Mouse (Mus musculus): Measurements from ENCODE around the gene Mgmt. TPM values are rescaled to one million over a fixed set of nuclear protein-coding genes. Genes with fewer than 3 reads are reported as not detected.

Gene Mgmt
- polyA plus RNA-seq, 1 experiment from 2014 or later, result 1.6 TPM

DNA sequence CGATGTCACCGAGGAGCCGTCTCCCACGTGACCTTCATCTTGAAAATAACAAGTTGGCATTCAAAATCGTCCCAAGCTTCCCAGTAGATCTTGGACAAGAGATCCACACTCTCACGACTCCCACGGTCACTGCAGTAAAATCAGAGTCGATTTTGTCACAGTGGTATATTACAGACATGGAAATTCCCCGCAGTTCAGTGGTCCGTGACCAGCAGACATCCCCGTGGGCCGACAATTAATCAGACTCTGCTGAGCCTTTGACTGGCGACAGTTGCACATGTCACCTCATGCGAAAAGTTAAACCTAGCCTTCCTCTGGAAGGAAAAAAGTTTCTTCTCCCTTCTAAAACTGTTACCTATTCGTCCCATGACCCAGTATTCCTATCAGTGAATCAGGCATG, 106.8 kb downstream of the Mgmt start:
- Histone ChIP-seq H3K4me3 (ENCODE audit: inconsistent target) (no peak overlapping the region), H3K79me2 (ENCODE audit: inconsistent target) (no peaks in the 10 kb centered on the region), H3K36me3 (ENCODE audit: inconsistent target) (no peaks in the 10 kb centered on the region), H3K27ac (no peak overlapping the region)
- 92% methylated on average over 15 of the region's 15 CpGs for WGBS (ENCODE audit: missing documents)

DNA sequence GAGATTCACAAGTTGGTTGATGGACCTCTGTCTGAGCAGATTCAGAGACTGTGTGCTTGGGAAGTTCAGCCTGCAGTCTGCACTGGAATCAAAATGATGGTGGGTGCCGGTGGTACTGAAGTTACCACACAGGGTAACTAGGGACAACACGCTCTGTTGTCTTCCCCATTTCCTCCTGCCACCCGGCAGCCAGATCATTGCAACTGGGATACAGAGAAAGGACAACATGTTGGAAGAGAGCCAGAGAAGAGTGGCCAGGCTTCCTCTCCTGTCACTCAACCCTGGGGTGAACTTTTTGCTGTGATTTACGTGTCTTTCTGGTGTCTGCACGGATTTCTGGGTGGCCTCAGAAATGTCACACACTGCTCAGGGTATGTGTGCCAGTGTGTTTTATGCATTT, 107.4 kb downstream of the Mgmt start:
- Histone ChIP-seq H3K27ac (no peak overlapping the region), H3K36me3 (ENCODE audit: inconsistent target) (no peaks in the 10 kb centered on the region), H3K79me2 (ENCODE audit: inconsistent target) (no peaks in the 10 kb centered on the region), H3K4me3 (ENCODE audit: inconsistent target) (no peak overlapping the region)
- 38% methylated on average over 5 of the region's 5 CpGs for WGBS (ENCODE audit: missing documents)

DNA sequence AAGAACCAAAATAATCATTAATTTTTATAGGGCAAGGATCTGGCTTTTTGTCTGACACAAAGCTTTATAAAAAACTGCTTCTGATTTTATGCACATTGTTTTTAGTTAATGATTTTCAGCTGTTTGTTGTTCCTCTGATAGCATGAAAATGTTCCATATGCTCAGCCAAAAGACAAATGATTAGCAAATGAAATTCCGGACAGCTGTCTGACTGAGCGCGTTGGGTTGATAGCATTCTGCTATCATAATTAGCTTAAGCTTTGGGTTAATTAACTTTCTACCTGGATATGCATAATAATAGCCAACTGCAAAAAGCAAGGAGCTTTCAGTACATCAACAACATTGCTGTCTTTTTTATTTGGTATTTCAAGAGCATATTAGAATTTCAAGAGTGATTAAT, 108.0 kb downstream of the Mgmt start:
- 98% methylated on average over 3 of the region's 3 CpGs for WGBS (ENCODE audit: missing documents)
- Histone ChIP-seq H3K36me3 (ENCODE audit: inconsistent target) (no peaks in the 10 kb centered on the region), H3K27ac (no peak overlapping the region), H3K4me3 (ENCODE audit: inconsistent target) (no peak overlapping the region), H3K79me2 (ENCODE audit: inconsistent target) (no peaks in the 10 kb centered on the region)

DNA sequence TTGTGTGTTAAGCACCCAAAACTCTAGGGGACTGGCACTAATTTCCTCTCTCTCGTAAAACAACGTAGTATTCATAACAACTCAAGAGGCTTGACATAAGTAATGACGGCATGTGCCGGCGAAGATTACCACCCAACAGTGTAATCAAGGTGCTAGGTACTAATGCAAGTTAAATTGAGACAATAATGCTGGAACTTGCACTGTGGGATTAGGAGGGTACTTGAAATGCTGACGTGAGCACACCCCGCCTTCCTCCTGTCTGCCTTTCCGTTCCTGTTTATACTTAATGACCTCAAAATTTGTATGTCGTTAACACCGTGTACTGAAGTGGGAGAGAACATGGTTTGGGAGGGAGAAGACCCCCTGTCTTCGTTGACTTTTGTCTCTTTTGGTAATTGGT, 110.9 kb downstream of the Mgmt start:
- Histone ChIP-seq H3K79me2 (ENCODE audit: inconsistent target) (no peaks in the 10 kb centered on the region), H3K36me3 (ENCODE audit: inconsistent target) (no peaks in the 10 kb centered on the region), H3K27ac (no peak overlapping the region), H3K4me3 (ENCODE audit: inconsistent target) (no peak overlapping the region)
- WGBS (ENCODE audit: missing documents), result 82% methylated on average over 11 of the region's 11 CpGs

DNA sequence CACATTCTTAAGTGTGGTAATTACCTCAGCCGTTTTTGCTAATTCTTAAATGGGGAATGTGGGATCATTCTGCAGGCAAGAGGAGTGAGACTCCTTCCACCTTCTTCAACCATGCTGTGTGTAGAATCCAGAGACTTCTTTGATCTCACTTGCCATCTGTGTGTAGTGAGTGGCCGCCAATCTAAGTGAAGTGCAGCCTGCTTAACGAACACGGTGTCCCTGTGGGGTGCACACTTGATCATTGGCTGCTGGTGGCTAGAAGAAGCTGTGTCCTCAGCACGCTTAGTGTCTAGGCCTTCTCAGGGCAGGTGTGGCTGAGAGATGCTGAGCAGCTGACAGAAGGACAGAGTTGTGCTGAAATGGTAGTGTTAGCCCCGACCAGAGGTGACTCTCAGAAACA, 113.9 kb downstream of the Mgmt start:
- no peaks in the 10 kb centered on the region for H3K79me2 ChIP-seq (ENCODE audit: inconsistent target)
- H3K4me3 ChIP-seq (ENCODE audit: inconsistent target), result no peak overlapping the region
- H3K27ac ChIP-seq, result no peak overlapping the region
- H3K36me3 ChIP-seq (ENCODE audit: inconsistent target), result no peaks in the 10 kb centered on the region
- WGBS (ENCODE audit: missing documents), result 90% methylated on average over 6 of the region's 6 CpGs

DNA sequence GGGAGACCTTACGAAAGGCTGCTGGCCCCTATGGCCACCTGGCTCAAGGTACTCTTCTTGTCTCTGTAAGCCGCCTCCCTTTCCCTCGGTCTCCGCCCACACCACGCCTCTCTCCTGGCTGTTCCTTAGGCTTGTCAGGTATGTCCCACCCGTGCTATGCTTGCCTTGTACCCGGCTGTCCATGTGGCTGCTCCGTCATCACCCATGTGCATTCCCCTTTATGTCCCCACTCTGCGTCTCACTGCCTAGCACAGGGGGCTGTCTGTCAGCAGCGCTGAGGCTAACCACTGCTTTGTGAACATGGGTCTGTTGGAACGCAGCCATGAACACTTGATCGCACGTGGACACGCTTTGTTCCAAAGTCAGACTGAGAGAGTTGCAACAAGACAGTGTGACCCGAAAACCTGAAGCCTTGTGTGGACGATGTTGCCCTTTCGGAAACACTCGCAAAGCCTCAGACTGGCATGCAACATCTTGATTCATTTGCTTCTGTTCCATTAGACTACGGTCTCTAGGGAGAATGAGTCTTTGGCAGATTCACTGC, 115.4 kb downstream of the Mgmt start:
- WGBS (ENCODE audit: missing documents), result 94% methylated on average over 19 of the region's 19 CpGs
- no peaks in the 10 kb centered on the region for H3K79me2 ChIP-seq (ENCODE audit: inconsistent target)
- no peak overlapping the region for H3K4me3 ChIP-seq (ENCODE audit: inconsistent target)
- no peaks in the 10 kb centered on the region for H3K36me3 ChIP-seq (ENCODE audit: inconsistent target)
- H3K27ac ChIP-seq, result no peak overlapping the region

DNA sequence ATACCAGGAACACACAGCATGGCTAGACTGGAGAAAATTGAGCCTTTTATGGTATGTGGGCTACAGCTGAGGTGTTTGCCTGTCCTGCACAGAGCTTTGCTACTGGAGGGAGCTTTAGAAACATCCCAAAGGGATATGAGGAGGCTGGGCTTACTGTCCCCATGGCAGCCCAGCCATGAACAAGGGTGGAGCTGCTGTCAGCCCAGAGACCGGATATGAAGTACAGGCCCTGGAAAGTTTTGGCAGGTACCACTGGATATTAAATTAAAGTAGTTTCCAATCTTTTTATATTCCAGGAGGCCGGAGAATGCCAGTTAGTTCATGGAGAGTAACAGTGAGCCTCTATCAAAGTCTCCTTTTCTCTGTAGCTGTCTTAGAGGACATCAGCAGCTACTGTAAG, 116.0 kb downstream of the Mgmt start:
- no peak overlapping the region for H3K27ac ChIP-seq
- WGBS (ENCODE audit: missing documents), result 97% methylated on average over 2 of the region's 2 CpGs
- H3K79me2 ChIP-seq (ENCODE audit: inconsistent target), result no peaks in the 10 kb centered on the region
- H3K36me3 ChIP-seq (ENCODE audit: inconsistent target), result no peaks in the 10 kb centered on the region
- H3K4me3 ChIP-seq (ENCODE audit: inconsistent target), result no peak overlapping the region

DNA sequence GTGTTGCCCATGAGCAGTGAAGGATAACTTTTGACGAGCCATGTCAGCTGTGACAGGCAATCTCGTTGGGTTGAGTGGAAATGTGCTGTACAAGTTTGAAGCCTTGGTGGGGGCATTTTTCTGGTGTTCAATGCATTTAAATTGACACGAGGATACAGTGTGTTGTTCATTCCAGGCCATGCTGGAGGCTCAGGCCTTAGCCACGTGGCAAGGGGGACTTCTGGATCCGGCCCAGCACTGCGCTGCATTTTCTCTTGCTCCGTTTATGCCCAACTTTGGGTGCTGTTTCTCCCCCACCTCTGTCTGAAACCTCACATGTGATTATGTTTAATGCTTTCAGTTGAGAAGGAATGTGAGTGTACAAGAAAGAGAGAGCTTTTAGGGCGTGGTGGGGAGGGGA, 118.3 kb downstream of the Mgmt start:
- Histone ChIP-seq H3K4me3 (ENCODE audit: inconsistent target) (no peak overlapping the region), H3K36me3 (ENCODE audit: inconsistent target) (no peaks in the 10 kb centered on the region), H3K27ac (no peak overlapping the region), H3K79me2 (ENCODE audit: inconsistent target) (no peaks in the 10 kb centered on the region)
- 91% methylated on average over 8 of the region's 8 CpGs for WGBS (ENCODE audit: missing documents)

DNA sequence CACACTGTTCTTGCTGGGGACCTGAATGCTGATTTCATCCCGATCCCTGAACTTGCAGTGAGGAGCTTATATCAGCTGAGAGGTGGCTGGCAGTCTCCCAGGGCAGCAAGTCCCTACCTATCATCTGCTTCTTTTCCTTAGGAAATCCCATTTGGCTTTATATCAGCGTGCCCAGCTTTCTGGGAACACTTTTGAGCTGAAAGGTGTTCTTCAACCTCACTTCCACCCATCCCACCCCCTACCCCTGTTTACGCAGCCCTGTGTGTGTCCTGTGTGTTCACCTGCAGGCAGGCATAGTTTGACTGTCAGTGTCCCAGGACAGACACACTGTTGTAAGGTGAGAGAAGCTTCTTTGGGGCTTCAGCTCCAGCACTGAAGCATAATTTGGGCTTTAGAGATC, 119.0 kb downstream of the Mgmt start:
- Histone ChIP-seq H3K79me2 (ENCODE audit: inconsistent target) (no peaks in the 10 kb centered on the region), H3K36me3 (ENCODE audit: inconsistent target) (no peaks in the 10 kb centered on the region), H3K4me3 (ENCODE audit: inconsistent target) (no peak overlapping the region), H3K27ac (no peak overlapping the region)
- WGBS (ENCODE audit: missing documents), result 73% methylated on average over 3 of the region's 3 CpGs

DNA sequence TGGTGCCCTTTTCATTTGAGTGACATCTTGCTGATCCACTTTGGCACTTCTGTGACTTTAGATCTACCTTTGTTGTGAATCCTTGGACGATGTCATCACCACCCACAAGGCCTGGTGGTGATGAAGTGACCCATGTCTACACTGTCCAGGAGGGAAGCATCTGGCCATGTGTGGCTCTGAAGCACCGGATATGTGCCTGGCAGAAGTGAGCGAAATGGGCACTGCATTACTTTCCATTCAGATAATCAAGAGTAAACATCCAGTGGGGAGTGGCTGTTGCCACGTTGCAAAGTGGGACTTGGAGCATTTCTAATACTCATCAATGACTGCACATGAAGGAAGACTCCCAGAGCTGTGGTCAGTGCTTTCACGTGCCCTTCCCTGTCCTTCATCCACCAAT, 124.2 kb downstream of the Mgmt start:
- no peak overlapping the region for H3K27ac ChIP-seq
- WGBS (ENCODE audit: missing documents), result 84% methylated on average over 5 of the region's 5 CpGs
- no peaks in the 10 kb centered on the region for H3K36me3 ChIP-seq (ENCODE audit: inconsistent target)
- H3K79me2 ChIP-seq (ENCODE audit: inconsistent target), result no peaks in the 10 kb centered on the region
- no peak overlapping the region for H3K4me3 ChIP-seq (ENCODE audit: inconsistent target)

DNA sequence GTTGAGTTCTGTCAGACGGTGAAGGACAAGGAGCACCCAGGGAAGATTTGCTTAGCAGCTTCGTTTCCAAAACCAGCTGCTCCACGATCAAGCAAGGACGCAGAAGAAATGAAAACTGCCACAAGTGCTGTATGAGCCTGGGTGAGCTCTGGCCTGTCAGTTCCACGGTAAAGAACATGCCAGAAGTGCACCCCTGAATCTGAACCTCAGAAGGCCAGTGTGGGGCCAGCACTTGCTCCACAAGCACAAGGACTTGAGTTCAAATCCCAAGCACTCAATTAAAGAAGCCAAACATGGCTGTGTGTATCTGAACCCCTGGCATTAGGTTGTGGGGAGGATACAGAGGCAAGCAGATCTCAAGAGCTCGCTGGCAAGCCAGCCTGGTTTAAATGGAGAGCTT, 125.8 kb downstream of the Mgmt start:
- Histone ChIP-seq H3K27ac (no peak overlapping the region), H3K4me3 (ENCODE audit: inconsistent target) (no peak overlapping the region), H3K79me2 (ENCODE audit: inconsistent target) (no peaks in the 10 kb centered on the region), H3K36me3 (ENCODE audit: inconsistent target) (no peaks in the 10 kb centered on the region)
- whole genome bisulfite sequencing (ENCODE audit: missing documents), result 91% methylated on average over 6 of the region's 6 CpGs

DNA sequence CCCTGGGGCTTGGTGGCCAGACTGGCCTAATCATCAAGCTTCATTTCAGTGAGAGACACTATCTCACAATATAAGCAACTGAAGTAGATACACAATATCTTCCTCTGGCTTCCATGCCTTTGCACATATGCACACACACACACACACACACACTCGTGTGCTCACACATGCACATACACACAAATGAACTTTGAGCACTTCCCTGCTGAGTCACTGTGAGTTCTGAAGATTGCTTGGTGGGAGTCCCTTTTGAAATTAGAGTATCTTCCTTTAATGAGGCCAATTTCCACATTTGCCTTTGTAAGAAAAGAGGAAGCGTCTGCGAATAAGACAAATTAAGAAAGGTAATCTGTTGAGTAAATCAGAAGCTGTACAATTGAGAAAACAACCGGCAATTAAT, 136.4 kb downstream of the Mgmt start:
- H3K36me3 ChIP-seq (ENCODE audit: inconsistent target), result no peaks in the 10 kb centered on the region
- no peaks in the 10 kb centered on the region for H3K79me2 ChIP-seq (ENCODE audit: inconsistent target)
- no peak overlapping the region for H3K4me3 ChIP-seq (ENCODE audit: inconsistent target)
- 70% methylated on average over 4 of the region's 4 CpGs for WGBS (ENCODE audit: missing documents)
- H3K27ac ChIP-seq, result no peak overlapping the region

DNA sequence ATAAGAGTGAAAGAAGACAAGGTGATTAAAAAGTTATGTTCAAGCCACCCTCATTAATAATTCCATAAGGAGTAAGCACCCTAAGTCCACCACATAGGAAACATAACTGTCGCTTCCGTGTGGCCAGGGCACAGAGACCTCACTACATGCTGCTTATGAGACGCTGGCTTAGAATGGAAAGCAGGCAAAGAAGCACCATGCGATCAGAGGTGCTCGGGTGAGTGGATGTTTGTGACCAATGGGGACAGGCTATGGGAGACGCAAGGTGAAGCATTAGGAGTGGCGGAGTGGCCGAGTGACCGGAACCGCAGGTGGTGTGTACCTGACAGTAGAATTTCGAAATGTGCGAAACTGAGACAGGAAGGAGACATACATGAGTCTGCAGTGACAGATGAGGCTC, 138.8 kb downstream of the Mgmt start:
- Histone ChIP-seq H3K79me2 (ENCODE audit: inconsistent target) (no peaks in the 10 kb centered on the region), H3K4me3 (ENCODE audit: inconsistent target) (no peak overlapping the region), H3K36me3 (ENCODE audit: inconsistent target) (no peaks in the 10 kb centered on the region), H3K27ac (no peak overlapping the region)
- 93% methylated on average over 12 of the region's 12 CpGs for WGBS (ENCODE audit: missing documents)

DNA sequence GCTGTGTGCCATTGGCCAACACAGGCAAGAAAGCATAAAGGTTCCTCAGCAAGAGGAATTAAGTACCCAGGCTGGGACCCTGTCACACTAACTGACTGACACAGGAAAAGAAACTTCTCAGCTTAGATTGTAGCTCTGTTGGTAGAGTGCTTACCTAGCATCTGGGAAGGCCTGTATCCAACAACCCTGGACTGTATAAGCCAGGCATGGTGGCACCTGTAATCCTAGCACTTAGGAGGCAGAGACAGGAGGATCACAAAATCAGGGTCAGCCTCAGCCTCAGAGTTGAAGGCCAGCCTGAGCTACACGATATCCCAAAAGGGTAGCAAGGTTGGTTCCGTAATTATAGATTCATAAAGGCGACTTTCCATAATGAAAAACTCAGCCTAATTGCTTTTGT, 140.6 kb downstream of the Mgmt start:
- Histone ChIP-seq H3K27ac (no peak overlapping the region), H3K79me2 (ENCODE audit: inconsistent target) (no peaks in the 10 kb centered on the region), H3K4me3 (ENCODE audit: inconsistent target) (no peak overlapping the region), H3K36me3 (ENCODE audit: inconsistent target) (no peaks in the 10 kb centered on the region)
- 100% methylated on average over 3 of the region's 3 CpGs for WGBS (ENCODE audit: missing documents)

DNA sequence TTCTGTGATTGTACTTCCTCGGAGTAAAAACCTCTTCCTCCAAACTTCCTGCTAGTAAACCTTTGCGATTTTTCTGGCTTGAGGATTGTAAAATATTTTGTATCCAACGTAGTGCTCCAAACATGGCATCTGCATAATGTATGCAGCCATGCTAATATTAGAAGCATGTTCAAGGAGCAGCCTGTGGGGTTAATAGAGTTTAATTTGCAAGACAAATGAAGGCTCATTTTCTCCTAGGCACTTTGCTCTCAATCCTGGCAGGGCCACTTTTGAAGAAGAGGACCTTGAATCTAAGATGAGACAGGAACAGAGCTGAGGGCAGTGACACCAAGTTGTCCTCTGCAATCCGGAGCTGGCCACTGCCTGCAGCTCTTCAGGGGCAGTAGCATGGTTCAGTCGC, 141.5 kb downstream of the Mgmt start:
- no peak overlapping the region for H3K27ac ChIP-seq
- H3K79me2 ChIP-seq (ENCODE audit: inconsistent target), result no peaks in the 10 kb centered on the region
- no peak overlapping the region for H3K4me3 ChIP-seq (ENCODE audit: inconsistent target)
- H3K36me3 ChIP-seq (ENCODE audit: inconsistent target), result no peaks in the 10 kb centered on the region
- WGBS (ENCODE audit: missing documents), result 76% methylated on average over 5 of the region's 5 CpGs

DNA sequence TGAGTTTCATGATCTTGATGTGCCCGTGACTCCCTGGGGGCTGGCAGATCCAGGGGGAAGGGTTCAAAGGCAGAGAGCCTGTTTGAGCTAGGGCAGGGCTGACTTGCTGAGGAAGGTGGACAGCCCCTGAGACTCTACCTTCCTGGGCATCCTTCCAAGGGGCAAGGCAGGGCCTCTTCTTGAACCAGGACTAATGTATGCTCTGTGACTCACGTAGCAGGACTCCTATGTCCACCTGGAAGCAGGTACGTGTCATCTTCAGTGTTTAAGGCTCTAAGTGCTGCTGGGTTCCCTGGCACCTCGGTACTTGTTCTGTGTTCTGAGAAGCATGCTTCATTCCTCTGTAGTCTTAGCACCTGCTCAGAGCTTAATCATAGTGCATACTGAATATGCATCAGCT, 143.1 kb downstream of the Mgmt start:
- Histone ChIP-seq H3K4me3 (ENCODE audit: inconsistent target) (no peak overlapping the region), H3K27ac (no peak overlapping the region), H3K36me3 (ENCODE audit: inconsistent target) (no peaks in the 10 kb centered on the region), H3K79me2 (ENCODE audit: inconsistent target) (no peaks in the 10 kb centered on the region)
- WGBS (ENCODE audit: missing documents), result 96% methylated on average over 4 of the region's 4 CpGs

All from macrophage (primary cell).